Mouse (Mus musculus): ENCODE results near the gene Bcas3. TPM values are rescaled to one million over a fixed set of nuclear protein-coding genes. Genes with fewer than 3 reads are reported as not detected.

Bcas3 gene
- 10 to 100 TPM; 45.3 to 50.8 TPM for total RNA-seq (2023)

GRCm38 (mm10) chr11:85352539-85353380 is at the start of gene Bcas3:
Gene Bcas3 (plus strand): TSS chr11:85353167.

GRCm38 (mm10) chr11:85310713-85311574 is 42.0 kb upstream of the Bcas3 start, which contains the start of gene Ppm1d:
Gene Ppm1d (plus strand): TSS chr11:85311244.

GRCm38 (mm10) chr11:85832231-85832924 is 479.4 kb downstream of the Bcas3 start, which contains the start of gene Tbx2:
Gene Tbx2 (plus strand): TSS chr11:85832551.

GRCm38 (mm10) chr11:85850233-85850632 is 497.3 kb downstream of the Bcas3 start, which contains the start of gene Gm11444:
Gene Gm11444 (minus strand): TSS chr11:85850333.

Other genes starting within 250 kb of the Bcas3 start
- 10 to 100 TPM; 54.2 to 68.3 TPM for gene Usp32, start 213.0 kb upstream of the Bcas3 start, total RNA-seq (2023)
- not detected for gene 1700125H20Rik, start 182.8 kb upstream of the Bcas3 start, total RNA-seq (2023)
- gene Appbp2, start 118.0 kb upstream of the Bcas3 start, total RNA-seq (2023) = 10 to 100 TPM; 22.0 to 22.9 TPM
- gene Ppm1d, start 41.9 kb upstream of the Bcas3 start, total RNA-seq (2023) = 10 to 100 TPM; 28.4 to 29.3 TPM

Data from monocyte, adult 59 days (primary cell).